Mouse (Mus musculus): ENCODE results near the gene Slc38a9. TPM values are rescaled to one million over a fixed set of nuclear protein-coding genes. Genes with fewer than 3 reads are reported as not detected.

Gene Slc38a9
- total and polyA plus RNA-seq, 3 experiments: 10.8 to 14.1 TPM; not detected in 1

DNA sequence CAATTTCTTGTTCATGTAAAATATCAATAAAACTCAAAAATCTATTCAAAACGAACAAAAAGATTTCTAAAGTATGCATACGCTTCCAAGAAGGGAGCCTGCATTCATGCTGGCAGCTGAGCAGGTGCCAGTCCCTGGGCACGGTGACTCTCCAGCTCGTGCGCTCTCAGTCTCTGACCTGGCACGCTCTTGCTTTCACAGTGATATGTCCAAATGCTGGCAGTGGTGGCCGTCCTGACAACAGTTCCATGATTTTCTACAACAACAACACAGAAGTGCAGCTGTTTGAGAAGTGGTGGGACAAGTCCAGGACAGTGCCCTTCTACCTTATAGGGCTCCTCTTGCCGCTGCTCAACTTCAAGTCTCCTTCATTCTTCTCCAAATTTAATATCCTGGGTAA, 40.7 kb downstream of the Slc38a9 start:
- no peaks in the 10 kb centered on the region for H3K79me2 ChIP-seq (ENCODE audit: control insufficient read depth, insufficient read depth, low read length, poor library complexity)
- DNase-seq (ENCODE audit: low read depth, low spot score): no peak
- no peak overlapping the region for H3K27ac ChIP-seq (ENCODE audit: control insufficient read depth, low read depth, low read length)
- H3K9me3 ChIP-seq (replicated peaks; ENCODE audit: insufficient read depth, low read length): no peaks in the 10 kb centered on the region
- no peaks in the 10 kb centered on the region for H3K4me1 ChIP-seq (ENCODE audit: control insufficient read depth in 1 of 2, insufficient read depth in 2 of 2, low read length in 2 of 2)
- no peak overlapping the region for H3K4me3 ChIP-seq (ENCODE audit: control insufficient read depth in 1 of 2, insufficient read depth in 1 of 2, low read depth in 2 of 2, low read length in 2 of 2)
- no peaks in the 10 kb centered on the region for H3K27me3 ChIP-seq (ENCODE audit: control insufficient read depth in 1 of 2, insufficient read depth in 2 of 2, low read length in 2 of 2)
- no peak overlapping the region for H3K9ac ChIP-seq (ENCODE audit: control insufficient read depth, low read depth, low read length, poor library complexity, severe bottlenecking)
- TF ChIP-seq TAL1 (IDR thresholded peaks at IDR 0.05; ENCODE audit: low read length) (no peak), E2F4 (IDR thresholded peaks at IDR 0.05; ENCODE audit: borderline replicate concordance, low read depth, low read length) (no peak), CHD1 (IDR thresholded peaks at IDR 0.05; ENCODE audit: low read depth, low read length) (no peak), MEF2A (IDR thresholded peaks at IDR 0.05; ENCODE audit: extremely low read depth, insufficient replicate concordance, low read depth, low read length, poor library complexity, severe bottlenecking) (no peak), ELF1 (IDR thresholded peaks at IDR 0.05; ENCODE audit: low read depth, low read length) (no peak), USF2 (IDR thresholded peaks at IDR 0.05; ENCODE audit: borderline replicate concordance in 1 of 2, insufficient read depth in 1 of 2, low read depth in 1 of 2, low read length in 2 of 2) (no peak), USF1 (IDR thresholded peaks at IDR 0.05; ENCODE audit: low read depth, low read length) (no peak), TBP (IDR thresholded peaks at IDR 0.05; ENCODE audit: low read depth, low read length) (no peak), MXI1 (IDR thresholded peaks at IDR 0.05; ENCODE audit: low read depth, low read length) (no peak), NRF1 (IDR thresholded peaks at IDR 0.05; ENCODE audit: insufficient read depth, low read depth, low read length, poor library complexity, severe bottlenecking) (no peak), JUND (IDR thresholded peaks at IDR 0.05; ENCODE audit: low read depth, low read length) (no peak), UBTF (IDR thresholded peaks at IDR 0.05; ENCODE audit: borderline replicate concordance, insufficient read depth, low read depth, low read length) (no peak), CHD2 (IDR thresholded peaks at IDR 0.05; ENCODE audit: low read length) (no peak), POLR2AphosphoS5 (IDR thresholded peaks at IDR 0.05; ENCODE audit: borderline replicate concordance, low read depth, low read length) (no peak), GABPA (IDR thresholded peaks at IDR 0.05; ENCODE audit: low read depth, low read length) (no peak), HCFC1 (IDR thresholded peaks at IDR 0.05; ENCODE audit: low read depth, low read length) (no peak)
- peaks cover 0 to 2% of the 10 kb centered on the region in 2 experiments; a peak in 2 of 4 replicates for H3K36me3 ChIP-seq (ENCODE audit: control insufficient read depth in 1 of 2, insufficient read depth in 2 of 2, low read length in 2 of 2)

DNA sequence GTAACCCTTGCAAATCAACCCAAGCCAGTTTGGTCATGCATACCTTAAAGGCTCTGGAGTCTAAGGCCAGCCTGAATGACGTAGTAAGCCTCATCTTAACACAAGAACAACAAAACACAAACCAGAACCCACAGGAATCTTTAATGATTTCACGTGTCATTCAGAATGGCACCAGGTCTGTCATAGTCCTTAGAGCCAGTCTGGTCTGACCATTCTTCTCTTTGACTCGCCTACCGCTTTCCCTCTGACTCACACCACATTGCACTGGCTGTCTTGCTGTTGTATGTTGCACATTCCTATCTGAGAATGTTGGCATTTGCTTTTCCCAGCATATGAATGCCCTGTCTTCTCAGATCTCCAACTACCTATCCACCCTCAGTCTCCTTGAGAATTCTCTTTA, 45.8 kb downstream of the Slc38a9 start:
- no peak for DNase-seq (ENCODE audit: low read depth, low spot score)

More for the DNA sequence above, 45.8 kb downstream of the Slc38a9 start:
- H3K27ac ChIP-seq (ENCODE audit: control insufficient read depth, low read depth, low read length): no peak overlapping the region
- H3K79me2 ChIP-seq (ENCODE audit: control insufficient read depth, insufficient read depth, low read length, poor library complexity): no peaks in the 10 kb centered on the region
- no peaks in the 10 kb centered on the region for H3K4me1 ChIP-seq (ENCODE audit: control insufficient read depth in 1 of 2, insufficient read depth in 2 of 2, low read length in 2 of 2)
- H3K36me3 ChIP-seq (ENCODE audit: control insufficient read depth in 1 of 2, insufficient read depth in 2 of 2, low read length in 2 of 2): no peaks in the 10 kb centered on the region
- no peak overlapping the region for H3K9ac ChIP-seq (ENCODE audit: control insufficient read depth, low read depth, low read length, poor library complexity, severe bottlenecking)
- H3K4me3 ChIP-seq (ENCODE audit: control insufficient read depth in 1 of 2, insufficient read depth in 1 of 2, low read depth in 2 of 2, low read length in 2 of 2): no peak overlapping the region
- H3K9me3 ChIP-seq (replicated peaks; ENCODE audit: insufficient read depth, low read length): no peaks in the 10 kb centered on the region
- no peak for TF ChIP-seq RCOR1 (IDR thresholded peaks at IDR 0.05; ENCODE audit: low read depth, low read length)
- no peak for TF ChIP-seq TBP (IDR thresholded peaks at IDR 0.05; ENCODE audit: low read depth, low read length)
- no peak for TF ChIP-seq MAX (IDR thresholded peaks at IDR 0.05; ENCODE audit: low read length)
- TF ChIP-seq E2F4 (IDR thresholded peaks at IDR 0.05; ENCODE audit: borderline replicate concordance, low read depth, low read length): no peak
- TF ChIP-seq BHLHE40 (IDR thresholded peaks at IDR 0.05; ENCODE audit: borderline replicate concordance, low read depth, low read length): no peak
- no peak for TF ChIP-seq MEF2A (IDR thresholded peaks at IDR 0.05; ENCODE audit: extremely low read depth, insufficient replicate concordance, low read depth, low read length, poor library complexity, severe bottlenecking)
- no peak for TF ChIP-seq UBTF (IDR thresholded peaks at IDR 0.05; ENCODE audit: borderline replicate concordance, insufficient read depth, low read depth, low read length)
- no peak for TF ChIP-seq SMC3 (IDR thresholded peaks at IDR 0.05; ENCODE audit: low read depth, low read length)
- TF ChIP-seq POLR2AphosphoS5 (IDR thresholded peaks at IDR 0.05; ENCODE audit: borderline replicate concordance, low read depth, low read length): no peak
- no peak for TF ChIP-seq JUND (IDR thresholded peaks at IDR 0.05; ENCODE audit: low read depth, low read length)
- TF ChIP-seq TCF12 (IDR thresholded peaks at IDR 0.05; ENCODE audit: low read depth, low read length): no peak
- no peak for TF ChIP-seq GATA1 (IDR thresholded peaks at IDR 0.05; ENCODE audit: low read depth, low read length)
- TF ChIP-seq GABPA (IDR thresholded peaks at IDR 0.05; ENCODE audit: low read depth, low read length): no peak
- TF ChIP-seq MAFK (IDR thresholded peaks at IDR 0.05; ENCODE audit: borderline replicate concordance, low read depth, low read length): no peak
- H3K27me3 ChIP-seq (ENCODE audit: control insufficient read depth in 1 of 2, insufficient read depth in 2 of 2, low read length in 2 of 2): no peaks in the 10 kb centered on the region

Data from MEL (cell line).